Mouse (Mus musculus) liver, embryonic 14.5 days (tissue): ENCODE measurements around the gene Tdrd7.
A peak's percentile ranks its signal among the peaks of the same experiment; 100 is the strongest.

ENCODE experiments used
- CTCF ChIP-seq: IDR thresholded peaks from 2 replicates; pipeline ENCODE4 v1.5.1; 2016; ENCODE audit warnings: antibody characterized with exemption, low read depth, control low read depth
- EP300 ChIP-seq: IDR thresholded peaks from 2 replicates; pipeline ENCODE4 v1.6.1; 2016; ENCODE audit warnings: antibody characterized with exemption, low read depth

- TF ChIP-seq CTCF (peak; percentile 21), EP300 (no peak)
Measured at GRCm38 (mm10) chr4:46080261-46080660, 115.1 kb downstream of the Tdrd7 start.
